Mouse (Mus musculus) MEL (cell line): ENCODE results near the gene Trappc13.

Source experiments
- BHLHE40 ChIP-seq: IDR thresholded peaks from 2 replicates; pipeline ENCODE4 v1.6.1; 2012; ENCODE audit warnings: low read depth, mild to moderate bottlenecking, inconsistent platforms, low read length, improper control_type of control experiment, borderline replicate concordance
- CHD1 ChIP-seq: IDR thresholded peaks from 2 replicates; pipeline ENCODE4 v1.6.1; 2012; ENCODE audit warnings: low read depth, mild to moderate bottlenecking, inconsistent platforms, low read length, improper control_type of control experiment
- CTCF ChIP-seq, 3 experiments: IDR thresholded peaks in 2 of 3; conservative IDR thresholded peaks in 1 of 3; 2 replicates each; pipeline ENCODE4 v1.5.1; 2011 to 2012; ENCODE audit warnings: low read length in 3 of 3, low read depth in 2 of 3, mild to moderate bottlenecking in 2 of 3, improper control_type of control experiment in 1 of 3, inconsistent platforms in 1 of 3, mixed read lengths in 1 of 3, moderate library complexity in 1 of 3; ENCODE audit not compliant: control insufficient read depth in 1 of 3, insufficient read depth in 1 of 3, poor library complexity in 1 of 3, severe bottlenecking in 1 of 3
- EP300 ChIP-seq, 2 experiments: IDR thresholded peaks; 2 replicates each; pipeline ENCODE4 v1.6.1; 2011; ENCODE audit warnings: improper control_type of control experiment in 2 of 2, low read length in 2 of 2, low read depth in 1 of 2, mild to moderate bottlenecking in 1 of 2
- USF1 ChIP-seq: IDR thresholded peaks from 2 replicates; pipeline ENCODE4 v1.6.1; 2014; ENCODE audit warnings: low read depth, mild to moderate bottlenecking, inconsistent platforms, low read length, improper control_type of control experiment, moderate library complexity
- ZNF384 ChIP-seq: IDR thresholded peaks from 2 replicates; pipeline ENCODE4 v1.6.1; 2012; ENCODE audit warnings: low read depth, mild to moderate bottlenecking, inconsistent platforms, low read length, improper control_type of control experiment

DNA sequence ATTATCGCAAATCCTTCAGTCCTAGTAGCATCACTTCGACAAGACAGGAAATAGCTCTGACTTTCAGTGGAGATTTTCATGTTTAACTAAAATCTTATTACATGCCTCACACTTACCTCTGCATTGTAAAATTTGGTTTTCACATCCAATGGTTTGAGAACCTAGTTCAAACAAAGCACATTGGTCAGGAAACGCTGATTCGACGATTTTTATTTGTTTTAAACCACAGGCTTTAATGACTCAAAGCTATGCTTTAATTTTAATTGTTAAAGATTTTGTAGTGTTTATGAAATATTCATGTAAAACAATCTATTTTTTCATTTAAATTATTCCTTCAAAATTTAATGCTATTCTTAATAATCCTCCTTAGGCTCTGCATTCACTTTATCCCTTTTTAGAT, 24.1 kb downstream of the Trappc13 start:
- TF ChIP-seq CHD1 (no peak), BHLHE40 (no peak), EP300 (IDR thresholded peaks at IDR 0.05; ENCODE audit: low read depth in 1 of 2, low read length in 2 of 2) (no peak), USF1 (no peak), CTCF (IDR thresholded peaks at IDR 0.05 in 2 of 3, conservative IDR thresholded peaks at IDR 0.05 in 1 of 3; ENCODE audit: control insufficient read depth in 1 of 3, insufficient read depth in 1 of 3, low read depth in 2 of 3, low read length in 3 of 3, poor library complexity in 1 of 3, severe bottlenecking in 1 of 3) (no peak), ZNF384 (no peak)
